Mouse (Mus musculus) natural killer cell, adult 2 months (primary cell): ENCODE results near the gene Rtn4.
A peak's percentile ranks its signal among the peaks of the same experiment; 100 is the strongest.

Experiments
- DNase-seq, 2 experiments: peaks; one replicate each; pipeline ENCODE4 v3.0.0; 2022; ENCODE audit warnings: low spot score in 2 of 2

The Rtn4 gene

GRCm38 (mm10) chr11:29765063-29765462 lies 72.3 kb downstream of the Rtn4 start:
- DNase-seq, result no peak

GRCm38 (mm10) chr11:29766313-29766982 lies 73.7 kb downstream of the Rtn4 start:
- no peak for DNase-seq

DNA sequence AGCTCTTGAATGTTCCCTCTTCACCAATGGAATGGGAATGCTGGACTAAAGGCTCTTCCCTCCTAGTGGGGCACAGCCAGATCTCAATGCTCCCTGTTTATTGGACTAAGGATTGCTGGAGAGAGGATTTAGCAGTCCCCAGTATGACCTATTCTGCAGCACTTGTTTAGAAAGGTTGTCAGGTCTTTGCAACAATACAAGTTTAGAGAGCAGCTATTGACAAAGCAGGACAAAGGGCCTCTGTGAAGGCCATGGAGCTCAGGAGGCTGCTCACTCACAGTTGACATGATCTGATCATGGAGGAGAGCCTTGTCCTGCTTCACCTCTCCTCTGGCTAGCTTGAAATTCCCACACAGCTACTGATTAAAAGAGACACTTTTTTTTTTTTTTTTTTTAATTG lies 75.8 kb downstream of the Rtn4 start:
- DNase-seq, result no peak

DNA sequence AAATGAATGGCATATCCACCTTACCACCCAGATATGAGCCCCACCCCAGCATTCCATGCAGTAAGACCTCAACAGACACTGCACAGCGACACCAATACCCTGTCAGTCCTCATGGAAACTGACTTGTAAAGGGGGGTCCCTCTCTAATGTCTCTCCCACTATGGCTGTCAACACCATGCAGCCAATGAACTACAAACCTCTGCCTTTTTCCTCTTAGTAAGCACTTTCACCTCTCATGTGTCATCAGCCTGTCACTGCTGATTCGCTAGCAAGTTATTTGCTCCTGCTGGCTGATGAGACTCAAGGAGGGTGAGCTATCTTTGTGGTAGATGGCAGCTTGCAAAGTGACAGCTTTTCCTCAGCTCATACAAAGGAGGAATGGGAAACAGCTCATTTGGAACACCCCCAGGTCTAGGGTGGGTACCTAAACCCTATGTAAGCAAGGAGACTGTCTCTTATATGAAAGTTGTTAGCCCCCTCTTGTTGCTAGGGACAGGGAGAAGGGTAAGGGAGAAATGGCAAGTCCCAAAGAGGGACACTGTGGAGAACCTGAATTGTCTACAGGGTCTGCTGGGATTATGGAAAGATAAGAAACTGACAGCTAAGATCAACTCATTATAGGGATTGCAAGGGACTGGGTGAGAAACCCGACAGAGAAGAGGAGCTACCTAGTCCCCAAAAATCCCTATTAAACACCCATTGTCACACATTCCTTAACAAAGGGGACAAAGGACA lies 78.1 kb downstream of the Rtn4 start:
- DNase-seq, result no peak

- DNase-seq, result no peak
Measured at GRCm38 (mm10) chr11:29772279-29772678, 79.5 kb downstream of the Rtn4 start.

DNA sequence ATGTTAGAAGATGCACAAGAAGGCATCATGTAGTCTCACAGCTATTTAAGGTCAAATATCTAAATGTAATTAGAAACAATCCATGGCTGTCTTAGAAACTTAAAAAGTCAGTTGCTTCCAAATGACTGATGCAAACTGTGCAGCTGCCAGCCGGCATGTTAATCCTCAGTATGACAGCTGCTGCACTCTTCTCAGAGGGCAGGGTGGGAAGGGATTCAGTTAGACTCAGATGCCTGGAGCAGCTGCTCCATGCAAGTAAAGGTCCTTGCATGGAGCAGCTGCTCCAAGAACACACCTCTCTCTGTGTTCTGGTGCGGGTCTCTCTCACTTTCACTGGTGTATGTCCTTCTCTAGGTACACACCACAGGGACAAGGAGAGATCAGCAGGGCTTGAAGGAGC lies 81.5 kb downstream of the Rtn4 start:
- no peak for DNase-seq

DNA sequence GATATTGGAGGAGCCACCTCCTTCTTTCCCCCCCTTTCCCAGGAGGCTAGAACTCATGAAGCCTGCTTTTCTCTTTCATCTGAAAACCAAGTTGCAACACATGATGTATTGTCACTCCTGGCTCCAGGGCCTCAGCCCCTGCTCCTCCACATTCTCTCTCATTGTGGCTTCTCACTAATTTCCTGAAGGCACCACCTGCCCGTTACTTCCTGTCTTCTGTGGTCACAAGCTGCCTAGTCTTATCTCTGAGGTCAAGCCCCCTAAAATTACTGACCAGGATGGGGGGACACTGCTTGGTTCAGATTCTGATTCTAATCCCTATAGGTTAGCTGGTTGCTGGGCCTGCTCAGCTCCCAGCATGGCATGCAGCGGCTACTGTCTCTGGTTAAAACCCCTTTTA lies 82.0 kb downstream of the Rtn4 start:
- DNase-seq, result peak in 1 of 2 experiments; percentile 5

DNA sequence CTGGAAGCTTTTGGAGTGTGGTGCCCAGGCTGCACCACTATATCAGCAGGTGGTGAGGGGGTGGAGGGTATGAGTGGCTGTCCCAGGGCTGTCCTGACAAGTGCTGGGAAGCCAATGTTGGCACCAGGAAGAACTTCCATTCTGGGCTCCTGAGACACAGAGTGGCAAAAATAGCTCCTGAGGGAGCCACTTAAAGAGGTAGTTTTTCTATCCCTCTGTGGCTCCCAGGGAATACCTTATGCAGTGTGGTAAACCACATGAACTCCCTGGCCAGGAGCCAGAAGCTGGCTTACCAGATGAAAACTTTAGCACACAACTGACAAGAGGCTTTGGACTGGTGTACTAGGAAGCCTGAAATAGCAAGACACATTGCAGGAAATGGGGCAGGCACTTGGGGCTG lies 85.2 kb downstream of the Rtn4 start:
- no peak for DNase-seq

GRCm38 (mm10) chr11:29778936-29779335 lies 86.2 kb downstream of the Rtn4 start:
- no peak for DNase-seq

GRCm38 (mm10) chr11:29779409-29780026 lies 86.8 kb downstream of the Rtn4 start:
- no peak for DNase-seq

- peak in 1 of 2 experiments; percentile 80 for DNase-seq
Measured at GRCm38 (mm10) chr11:29786583-29787219, 94.0 kb downstream of the Rtn4 start.

GRCm38 (mm10) chr11:29787473-29787872 lies 94.7 kb downstream of the Rtn4 start:
- peak in 1 of 2 experiments; percentile 36 for DNase-seq

- DNase-seq, result no peak
Measured at GRCm38 (mm10) chr11:29788499-29788898, 95.8 kb downstream of the Rtn4 start.

- DNase-seq, result no peak
Measured at GRCm38 (mm10) chr11:29788921-29789638, 96.3 kb downstream of the Rtn4 start.

GRCm38 (mm10) chr11:29790796-29791195 lies 98.0 kb downstream of the Rtn4 start:
- no peak for DNase-seq
